In genomic region chr2:59440481-59440880, GRCm38 (mm10) we compare ENCODE assay signal across 10 mouse cellular contexts. TPM values are rescaled to one million over a fixed set of nuclear protein-coding genes. Genes with fewer than 3 reads are reported as not detected.
DNase-seq lines count a peak whose midpoint lies in the region; ATAC-seq and TF ChIP-seq lines count a peak whose summit lies in the region.
"Had no signal": no experiment of that assay in that cellular context is flagged by ENCODE, and none has a peak within 500 bp of the region (broad histone marks: within the 10 kb centered on the region; RNA-seq: fewer than 3 reads in every experiment).

No protein-coding gene starts in this region.

- no peaks in the 10 kb centered on the region for H3K9me3 ChIP-seq in forebrain, postnatal 0 days (ENCODE audit: low read length)
- H3K9me3 ChIP-seq in forebrain, embryonic 16.5 days (ENCODE audit: control insufficient read depth, low read length), result no peaks in the 10 kb centered on the region
- H3K9me3 ChIP-seq in hindbrain, postnatal 0 days (ENCODE audit: low read length), result no peaks in the 10 kb centered on the region
- H3K9me3 ChIP-seq: heart, embryonic 13.5 days had no signal

- H3K4me3 ChIP-seq in forebrain, postnatal 0 days (ENCODE audit: low read depth, low read length), result no peak overlapping the region
- H3K4me3 ChIP-seq in forebrain, embryonic 16.5 days (replicated peaks; ENCODE audit: low read length), result no peak overlapping the region
- no peak overlapping the region for H3K4me3 ChIP-seq in hindbrain, postnatal 0 days (ENCODE audit: low read length)
- H3K4me3 ChIP-seq: heart, embryonic 13.5 days had no signal

- H3K36me3 ChIP-seq in forebrain, postnatal 0 days (ENCODE audit: insufficient read depth), result no peaks in the 10 kb centered on the region
- H3K36me3 ChIP-seq in forebrain, embryonic 16.5 days (ENCODE audit: control insufficient read depth, insufficient read depth), result no peaks in the 10 kb centered on the region
- H3K36me3 ChIP-seq in hindbrain, postnatal 0 days (ENCODE audit: insufficient read depth, low read length), result no peaks in the 10 kb centered on the region
- H3K36me3 ChIP-seq: heart, embryonic 13.5 days had no signal

- H3K4me1 ChIP-seq in forebrain, postnatal 0 days (ENCODE audit: insufficient read depth), result no peaks in the 10 kb centered on the region
- H3K4me1 ChIP-seq in forebrain, embryonic 16.5 days (replicated peaks; ENCODE audit: control insufficient read depth, insufficient read depth, low read length), result peaks cover 6% of the 10 kb centered on the region
- H3K4me1 ChIP-seq in hindbrain, postnatal 0 days (ENCODE audit: insufficient read depth, low read length), result 0 out of 2 replicates have a peak, but pooled peaks cover 3% of the 10 kb centered on the region

- DNase-seq in forebrain, postnatal 0 days, result peak; percentile 34
- DNase-seq in right cerebral cortex, adult 18-20 months, result peak; percentile 41
- no peak for DNase-seq in right cerebral cortex, postnatal 36 days (ENCODE audit: low spot score in 2 of 2)
- peak; percentile 80 for DNase-seq in cerebellum, adult 9-10 months
- peak; percentile 61 for DNase-seq in hindbrain, postnatal 0 days (ENCODE audit: low spot score)
- peak; percentile 73 for DNase-seq in lung, postnatal 10 days
- peak; percentile 24 to 41 for DNase-seq in spleen, postnatal 36 days (ENCODE audit: low spot score in 2 of 2)

- H3K9ac ChIP-seq in forebrain, postnatal 0 days, result no peak overlapping the region
- H3K9ac ChIP-seq in forebrain, embryonic 16.5 days (replicated peaks; ENCODE audit: low read depth, low read length), result no peak overlapping the region
- H3K9ac ChIP-seq in hindbrain, postnatal 0 days (replicated peaks; ENCODE audit: low read length), result no peak overlapping the region
- H3K9ac ChIP-seq: heart, embryonic 13.5 days had no signal

- WGBS in forebrain, postnatal 0 days, result 33% methylated on average over 5 of the region's 5 CpGs
- 31% methylated on average over 5 of the region's 5 CpGs for WGBS in forebrain, embryonic 16.5 days
- 43% methylated on average over 5 of the region's 5 CpGs for WGBS in hindbrain, postnatal 0 days

- TF ChIP-seq CTCF in forebrain, postnatal 0 days (IDR thresholded peaks at IDR 0.05; ENCODE audit: low read depth), result peak; percentile 72
- TF ChIP-seq CTCF in hindbrain, postnatal 0 days (IDR thresholded peaks at IDR 0.05; ENCODE audit: low read depth), result peak; percentile 79

- ATAC-seq in forebrain, postnatal 0 days, result no peak
- ATAC-seq in forebrain, embryonic 16.5 days, result no peak
- no peak for ATAC-seq in hindbrain, postnatal 0 days

- no peak overlapping the region for H3K4me2 ChIP-seq in forebrain, postnatal 0 days (ENCODE audit: low read depth)
- no peak overlapping the region for H3K4me2 ChIP-seq in forebrain, embryonic 16.5 days (ENCODE audit: low read length)
- no peak overlapping the region for H3K4me2 ChIP-seq in hindbrain, postnatal 0 days (ENCODE audit: low read depth, low read length)
- H3K4me2 ChIP-seq: heart, embryonic 13.5 days had no signal

- no peaks in the 10 kb centered on the region for H3K27me3 ChIP-seq in forebrain, postnatal 0 days (ENCODE audit: insufficient read depth, low read length)
- no peaks in the 10 kb centered on the region for H3K27me3 ChIP-seq in forebrain, embryonic 16.5 days (replicated peaks; ENCODE audit: control insufficient read depth, insufficient read depth, low read length)
- H3K27me3 ChIP-seq in hindbrain, postnatal 0 days (ENCODE audit: insufficient read depth, low read length), result no peaks in the 10 kb centered on the region
- H3K27me3 ChIP-seq: heart, embryonic 13.5 days had no signal

- 0 out of 2 replicates have a peak overlapping the region, but pooled peaks have one; percentile 45 for H3K27ac ChIP-seq in forebrain, postnatal 0 days (ENCODE audit: low read depth, low read length)
- H3K27ac ChIP-seq in forebrain, embryonic 16.5 days (ENCODE audit: low read length), result no peak overlapping the region
- no peak overlapping the region for H3K27ac ChIP-seq in hindbrain, postnatal 0 days
- H3K27ac ChIP-seq: heart, embryonic 13.5 days had no signal

RNA-seq across cellular contexts. Expression of gene Dapl1, which starts 44.0 kb away (rescaled TPM):
- 1.00 TPM in 1 of 2 replicates, not detected in the other for total RNA-seq in forebrain, postnatal 0 days (2014; rRNA removed)
- polyA plus RNA-seq in forebrain, postnatal 0 days (2015; fragmentation: Nextera tagmentation; extraction: Ambion mirVana), result 2.2 and 2.3 TPM in 2 replicates
- 0.47 TPM in 1 of 2 replicates, not detected in the other for polyA plus RNA-seq in forebrain, embryonic 16.5 days (2015; fragmentation: Nextera tagmentation; extraction: Ambion mirVana)
- total RNA-seq in hindbrain, postnatal 0 days (2014; rRNA removed), result 6.8 TPM in 1 of 2 replicates, not detected in the other
- polyA plus RNA-seq in hindbrain, postnatal 0 days (2015; fragmentation: Nextera tagmentation; extraction: Ambion mirVana), result 5.6 and 5.9 TPM in 2 replicates
- polyA plus RNA-seq: heart, embryonic 13.5 days; neural tube, embryonic 11.5 days had no signal

Comparison
In these comparisons a context has a peak if more than half of its experiments do, and no peak if none do; other contexts are left out.
1. DNase-seq: peak in forebrain, postnatal 0 days (single experiment), right cerebral cortex, adult 18-20 months (single experiment), cerebellum, adult 9-10 months (single experiment), hindbrain, postnatal 0 days (single experiment), lung, postnatal 10 days (single experiment) and spleen, postnatal 36 days (2 of 2); none in right cerebral cortex, postnatal 36 days (0 of 2).